Mouse (Mus musculus) ES-E14 (cell line): ENCODE results near the gene Gm11034.

Source experiments
- MAFK ChIP-seq: IDR thresholded peaks from 2 replicates; pipeline ENCODE4 v1.6.1; 2014; ENCODE audit warnings: mild to moderate bottlenecking, low read depth, low read length, inconsistent platforms; ENCODE audit not compliant: insufficient read depth
- ZC3H11A ChIP-seq: IDR thresholded peaks from 2 replicates; pipeline ENCODE4 v1.6.1; 2012; ENCODE audit warnings: low read depth, mild to moderate bottlenecking, inconsistent platforms, low read length, borderline replicate concordance

DNA sequence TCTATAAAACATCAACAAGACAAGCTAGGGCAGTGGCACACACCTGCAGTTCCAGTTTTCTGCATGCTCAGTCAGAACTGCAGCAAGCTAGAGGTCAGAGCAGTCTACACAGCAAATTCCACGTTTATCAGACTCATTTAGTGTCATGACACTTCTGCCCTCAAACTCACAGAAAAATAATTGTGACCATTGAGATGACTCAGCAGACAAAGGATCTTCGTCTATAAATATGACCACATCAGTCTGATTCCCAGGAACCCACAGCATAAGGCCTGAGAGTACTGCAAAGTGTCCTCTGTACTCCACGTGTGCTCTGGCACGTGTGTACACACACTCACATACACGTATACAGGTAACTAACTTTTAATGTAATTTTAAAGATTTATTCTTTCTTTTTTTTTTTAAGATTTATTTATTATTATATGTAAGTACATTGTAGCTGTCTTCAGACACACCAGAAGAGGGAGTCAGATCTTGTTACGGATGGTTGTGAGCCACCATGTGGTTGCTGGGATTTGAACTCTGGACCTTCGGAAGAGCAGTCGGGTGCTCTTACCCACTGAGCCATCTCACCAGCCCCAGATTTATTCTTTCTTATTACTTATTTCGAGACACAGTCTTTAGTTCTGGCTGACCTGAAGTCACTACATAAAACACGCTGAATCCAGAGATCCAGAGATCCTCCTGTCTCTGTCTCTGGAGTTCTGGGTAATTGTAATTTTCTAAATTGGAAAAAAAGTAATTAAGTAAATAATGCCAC is 5.5 kb upstream of the Gm11034 start:
- TF ChIP-seq MAFK (no peak), ZC3H11A (no peak)
